Mouse (Mus musculus): ENCODE measurements around the gene Secisbp2. TPM values are rescaled to one million over a fixed set of nuclear protein-coding genes. Genes with fewer than 3 reads are reported as not detected.

Gene Secisbp2
- 12.4 and 20.4 TPM in 2 replicates for polyA plus RNA-seq (2015; fragmentation: Nextera tagmentation; extraction: Ambion mirVana)

GRCm38 (mm10) chr13:51651408-51652064, at the start of gene Secisbp2:
Gene Secisbp2 (plus strand): TSS chr13:51651697.

DNA sequence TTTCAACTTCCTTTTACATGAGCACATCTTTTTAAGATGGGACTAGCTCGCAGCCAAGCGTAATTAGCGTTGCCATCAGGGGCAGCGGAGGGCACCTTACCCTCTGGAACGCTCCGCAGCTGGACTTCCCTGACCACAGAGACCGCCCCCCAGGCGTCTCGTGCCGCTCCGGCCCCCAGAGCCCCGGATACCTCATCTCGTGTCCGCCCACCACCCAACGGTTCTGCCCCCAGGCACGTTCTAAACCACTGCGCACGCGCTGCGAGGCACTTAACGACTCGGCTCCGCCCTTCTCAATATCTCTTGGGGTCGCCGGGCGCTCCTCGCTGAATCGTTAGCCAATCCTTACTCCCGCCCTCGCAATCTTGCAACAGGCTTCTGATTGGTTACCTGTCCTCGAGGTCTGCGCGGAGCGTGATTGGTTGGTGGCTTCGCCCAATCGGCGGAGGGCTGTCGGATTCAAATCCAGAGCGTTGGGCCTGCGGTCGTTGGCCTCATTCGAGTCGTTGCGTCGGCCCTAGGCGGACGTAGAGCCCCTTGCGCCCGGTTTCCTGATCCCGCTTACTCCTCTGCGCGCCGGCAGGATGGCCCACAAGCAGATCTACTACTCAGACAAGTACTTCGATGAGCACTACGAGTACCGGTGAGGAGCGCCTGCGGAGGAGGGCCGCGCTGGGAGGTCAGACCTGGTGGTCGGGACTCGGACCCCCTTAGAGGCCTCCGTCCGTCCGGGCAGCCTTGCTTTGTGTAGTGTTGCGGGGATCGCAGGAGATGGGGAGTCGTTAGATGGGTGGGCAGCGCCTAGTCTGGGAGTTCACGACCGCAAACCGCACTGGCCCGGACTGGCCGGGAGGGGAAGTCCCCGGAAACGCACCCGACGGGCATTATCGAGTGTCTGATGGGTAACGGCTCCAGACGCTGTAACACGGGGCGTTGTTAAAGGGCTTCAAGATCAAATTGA, 6.4 kb upstream of the Secisbp2 start, which contains the start of gene Cks2:
Gene Cks2, plus strand, starts transcription at position 404 of the 961 bp plus-strand sequence.

Other genes starting within 250 kb of the Secisbp2 start
- gene S1pr3, start 243.1 kb upstream of the Secisbp2 start, polyA plus RNA-seq (2015; fragmentation: Nextera tagmentation; extraction: Ambion mirVana), result 18.8 and 18.9 TPM in 2 replicates
- gene Shc3, start 82.3 kb upstream of the Secisbp2 start, polyA plus RNA-seq (2015; fragmentation: Nextera tagmentation; extraction: Ambion mirVana), result 0.22 and 0.87 TPM in 2 replicates
- gene Cks2, start 6.5 kb upstream of the Secisbp2 start, polyA plus RNA-seq (2015; fragmentation: Nextera tagmentation; extraction: Ambion mirVana), result 185 and 197 TPM in 2 replicates
- gene Sema4d, start 142.1 kb downstream of the Secisbp2 start, polyA plus RNA-seq (2015; fragmentation: Nextera tagmentation; extraction: Ambion mirVana), result 8.9 and 11.5 TPM in 2 replicates
- 23.4 and 30.3 TPM in 2 replicates for gene Gadd45g, start 195.0 kb downstream of the Secisbp2 start, polyA plus RNA-seq (2015; fragmentation: Nextera tagmentation; extraction: Ambion mirVana)

Data from adrenal gland, postnatal 0 days (tissue).